Mouse (Mus musculus): Measurements from ENCODE around the gene Rbak.
"Not testable (repeated sequence)": the region's sequence is repeated elsewhere in the genome, so short reads cannot be mapped to it uniquely, and the experiment has no call there.

The Rbak gene

DNA sequence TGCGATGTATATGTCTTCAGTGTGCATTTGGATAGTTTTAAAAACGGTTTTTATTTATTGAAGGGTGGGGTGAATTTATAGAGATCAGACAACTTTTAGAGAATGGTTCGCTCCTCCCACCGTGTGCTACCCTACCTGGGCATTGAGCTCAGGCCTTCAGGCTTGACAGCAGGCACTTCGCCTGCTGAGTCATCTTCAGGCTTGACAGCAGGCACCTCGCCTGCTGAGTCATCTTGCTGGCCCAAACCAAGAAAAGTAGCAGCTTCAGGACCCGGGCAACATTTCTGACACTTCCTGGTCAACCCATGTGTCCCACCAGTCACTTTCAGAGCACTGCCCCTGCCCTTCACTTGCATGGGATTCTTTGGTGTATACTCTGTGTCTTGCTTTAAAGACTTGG lies 45.5 kb downstream of the Rbak start:
- DNase-seq (ENCODE audit: extremely low spot score, low read depth, low spot score) = no peak

GRCm38 (mm10) chr5:143134216-143135010 lies 46.2 kb downstream of the Rbak start:
- DNase-seq (ENCODE audit: extremely low spot score, low read depth, low spot score) = not testable (repeated sequence)

GRCm38 (mm10) chr5:143132935-143133514 lies 47.5 kb downstream of the Rbak start:
- DNase-seq (ENCODE audit: extremely low spot score, low read depth, low spot score) = no peak

- DNase-seq (ENCODE audit: extremely low spot score, low read depth, low spot score) = no peak
These were observed 50.2 kb downstream of the Rbak start for GRCm38 (mm10) chr5:143130342-143130741.

DNA sequence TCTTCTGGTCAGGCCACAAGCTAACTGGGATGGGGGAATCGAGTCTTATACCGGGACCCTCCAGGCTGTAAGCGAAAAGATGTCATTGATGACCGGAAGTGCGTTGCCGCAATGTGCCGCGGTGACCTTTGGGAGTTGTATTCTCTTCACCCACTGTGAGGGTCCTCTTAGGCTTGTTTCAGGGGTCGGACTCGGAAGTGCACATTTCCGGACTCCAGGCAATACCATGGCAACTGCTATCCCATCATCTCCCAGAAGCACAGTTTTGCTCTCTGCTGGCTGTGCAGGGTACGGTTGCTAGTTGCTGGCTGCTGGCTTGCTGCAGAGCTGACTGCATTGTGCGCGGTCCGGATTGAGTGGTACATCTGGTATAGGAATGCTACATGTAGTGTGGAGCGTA lies 51.5 kb downstream of the Rbak start:
- no peak for DNase-seq (ENCODE audit: extremely low spot score, low read depth, low spot score)

DNA sequence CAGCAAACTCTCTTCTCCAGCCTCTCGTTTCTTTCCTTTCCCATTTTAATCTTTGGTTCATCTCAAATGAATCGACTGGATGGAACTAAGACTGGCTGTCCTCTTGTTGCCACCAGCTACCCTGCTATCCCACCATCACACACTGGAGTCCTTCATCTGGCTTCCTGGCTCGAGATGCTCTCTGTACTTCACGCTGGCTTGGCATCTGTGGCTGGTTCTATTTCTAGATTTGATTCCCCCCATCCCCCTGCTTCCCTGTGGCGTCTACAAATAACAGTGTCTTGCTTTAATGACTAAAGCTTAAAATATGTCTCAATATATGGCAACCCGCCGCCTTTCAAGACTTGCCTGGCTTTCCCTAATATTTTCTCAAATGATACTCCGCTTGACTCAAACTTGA lies 52.7 kb downstream of the Rbak start:
- no peak for DNase-seq (ENCODE audit: extremely low spot score, low read depth, low spot score)

- no peak for DNase-seq (ENCODE audit: extremely low spot score, low read depth, low spot score)
These were observed 53.7 kb downstream of the Rbak start for GRCm38 (mm10) chr5:143126908-143127307.

- DNase-seq (ENCODE audit: extremely low spot score, low read depth, low spot score) = no peak
These were observed 54.5 kb downstream of the Rbak start for GRCm38 (mm10) chr5:143126089-143126488.

DNA sequence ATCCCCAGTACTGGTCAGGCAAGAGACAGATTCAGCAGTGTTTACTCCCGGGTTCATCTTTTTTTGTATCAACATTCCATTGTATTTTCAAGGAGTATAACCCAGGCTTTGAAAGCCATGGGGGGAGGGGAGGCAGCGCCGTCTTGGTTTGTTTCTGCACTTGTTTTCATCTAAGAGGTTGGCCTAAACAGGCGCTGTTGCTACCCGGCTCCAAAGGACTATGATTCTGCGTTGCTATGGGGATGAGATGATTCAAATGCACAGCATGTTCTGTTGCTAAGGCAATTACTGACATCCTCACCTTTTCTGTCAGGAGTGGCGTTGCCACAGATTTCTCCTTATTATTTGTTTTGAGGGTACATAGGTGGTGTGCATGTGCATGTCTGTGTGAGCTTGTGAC lies 55.0 kb downstream of the Rbak start:
- no peak for DNase-seq (ENCODE audit: extremely low spot score, low read depth, low spot score)

- DNase-seq (ENCODE audit: extremely low spot score, low read depth, low spot score) = no peak
These were observed 55.7 kb downstream of the Rbak start for GRCm38 (mm10) chr5:143124805-143125378.

DNA sequence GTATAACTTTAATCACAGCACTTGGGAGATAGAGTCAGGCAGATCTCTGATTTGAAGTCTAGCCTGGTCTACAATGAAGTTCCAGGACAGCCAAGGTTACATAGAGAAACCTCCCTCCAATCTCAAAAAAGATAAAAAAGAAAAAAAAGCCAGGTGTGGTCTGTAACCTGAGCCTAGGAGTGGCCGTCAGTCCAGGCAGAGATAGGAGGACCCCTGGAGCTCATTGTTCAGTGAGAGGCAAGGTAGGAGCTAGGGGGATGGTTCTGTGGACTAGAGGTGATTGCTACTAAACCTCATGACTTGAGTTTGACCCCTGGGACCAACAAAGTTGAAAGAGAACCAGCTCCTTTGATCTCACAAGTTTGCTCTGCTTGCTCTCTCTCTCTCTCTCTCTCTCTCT lies 57.9 kb downstream of the Rbak start:
- DNase-seq (ENCODE audit: extremely low spot score, low read depth, low spot score) = no peak

Measured in hindlimb bud, embryonic 11.5 days (tissue).